Mouse (Mus musculus): ENCODE results near the gene Mall.

DNA sequence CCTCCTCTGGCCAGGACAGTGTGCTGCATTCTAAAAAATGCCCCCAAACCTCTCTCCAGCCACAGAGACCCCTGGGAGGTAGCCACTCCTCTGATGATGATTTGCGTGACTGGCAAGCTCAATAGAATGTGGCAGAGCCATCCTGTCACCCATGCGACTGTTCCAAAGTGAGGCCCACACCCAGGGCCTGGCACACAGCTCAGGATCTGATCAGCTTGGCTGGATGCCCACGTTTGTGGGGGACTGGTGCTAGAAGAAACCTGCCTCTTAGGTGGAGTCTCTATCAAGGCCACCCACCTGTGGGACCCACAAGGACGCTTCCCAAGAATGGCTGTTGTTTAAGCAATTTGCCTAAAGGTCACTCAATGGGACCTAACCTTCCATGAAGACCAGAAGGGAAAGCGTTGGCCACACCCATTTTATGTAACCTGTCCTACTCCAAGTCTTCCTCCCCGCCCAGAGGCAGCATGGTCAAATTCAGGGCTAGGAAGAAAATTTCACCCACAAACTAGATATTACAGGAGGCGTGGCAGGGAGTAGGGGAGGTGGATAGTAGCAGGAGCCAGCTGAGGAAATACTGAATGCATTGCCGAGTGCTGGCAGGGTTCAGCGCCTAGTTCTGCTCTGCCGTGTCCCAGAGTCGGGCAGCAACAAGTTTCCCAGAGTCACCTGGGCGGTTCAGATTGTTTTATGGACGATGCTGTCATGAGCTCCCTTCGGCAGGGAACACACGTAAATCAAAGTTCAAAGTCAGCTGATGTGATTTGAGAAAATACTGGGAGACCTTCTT is 876 bp downstream of the Mall start:
- no peak for TF ChIP-seq CTCF (conservative IDR thresholded peaks at IDR 0.05; ENCODE audit: low read length)
- TF ChIP-seq POU5F1 (IDR thresholded peaks at IDR 0.05; ENCODE audit: borderline replicate concordance, low read length), result no peak
